Mouse (Mus musculus) CH12.LX (cell line): ENCODE measurements at regions not wholly inside any gene's neighbourhood (a gene's known extent, or its start where the extent isn't known, plus 50 kb on each side); places are given as distances from the start of the nearest gene placed in this dataset.

Experiments
- DNase-seq: peaks from one replicate; pipeline ENCODE4 v3.0.0-alpha.2; 2013; ENCODE audit errors: extremely low read depth
- H3K27ac ChIP-seq: 2 replicates; pipeline ENCODE4 v1.5.1; 2012; ENCODE audit warnings: low read depth, mild to moderate bottlenecking, control low read depth, moderate library complexity; ENCODE audit not compliant: insufficient read depth
- H3K27me3 ChIP-seq: replicated peaks from 2 replicates; pipeline ENCODE3; 2012; ENCODE audit warnings: inconsistent platforms
- H3K36me3 ChIP-seq, 2 experiments: replicated peaks in 1 of 2; 2 replicates each; pipeline versions ENCODE3 to v1.6.1; 2012; ENCODE audit warnings: inconsistent platforms in 1 of 2, low read length in 1 of 2, mild to moderate bottlenecking in 1 of 2, mixed read lengths in 1 of 2, moderate library complexity in 1 of 2; ENCODE audit not compliant: control insufficient read depth in 1 of 2, insufficient read depth in 1 of 2
- H3K4me1 ChIP-seq, 2 experiments: 2 replicates each; pipeline ENCODE4 v1.6.1; 2012; ENCODE audit warnings: inconsistent platforms in 1 of 2, moderate library complexity in 1 of 2; ENCODE audit not compliant: insufficient read depth in 2 of 2, control insufficient read depth in 1 of 2
- H3K4me2 ChIP-seq: 2 replicates; pipeline ENCODE4 v1.6.1; 2012; ENCODE audit warnings: low read depth, mild to moderate bottlenecking, control low read depth; ENCODE audit not compliant: poor library complexity, insufficient read depth, severe bottlenecking
- H3K4me3 ChIP-seq, 3 experiments: fragments of 150-350 bp in 1 of 3; sonication (generic) in 1 of 3; replicated peaks in 1 of 3; 2 replicates each; pipeline versions ENCODE3 to v1.5.1; 2011 to 2012; ENCODE audit warnings: low read depth in 2 of 3, low read length in 2 of 3, mild to moderate bottlenecking in 2 of 3, moderate library complexity in 2 of 3, control low read depth in 1 of 3, improper control_type of control experiment in 1 of 3, inconsistent platforms in 1 of 3, mixed read lengths in 1 of 3; ENCODE audit not compliant: poor library complexity in 1 of 3
- H3K79me2 ChIP-seq: replicated peaks from 2 replicates; pipeline ENCODE4 v1.6.1; 2012; ENCODE audit warnings: mild to moderate bottlenecking, moderate library complexity; ENCODE audit not compliant: control insufficient read depth, poor library complexity, insufficient read depth, severe bottlenecking; ENCODE audit errors: extremely low read depth
- H3K9ac ChIP-seq: 2 replicates; pipeline ENCODE4 v1.6.1; 2012; ENCODE audit warnings: low read depth, mild to moderate bottlenecking, control low read depth, moderate library complexity; ENCODE audit not compliant: insufficient read depth
- H3K9me3 ChIP-seq: replicated peaks from 2 replicates; pipeline ENCODE3; 2012; ENCODE audit warnings: low read length, inconsistent platforms, mixed read lengths
- CHD1 ChIP-seq: IDR thresholded peaks from 2 replicates; pipeline ENCODE4 v1.6.1; 2012; ENCODE audit warnings: low read depth, low read length, improper control_type of control experiment, inconsistent platforms
- CHD2 ChIP-seq: IDR thresholded peaks from 2 replicates; pipeline ENCODE4 v1.6.1; 2011; ENCODE audit warnings: low read length, improper control_type of control experiment
- CTCF ChIP-seq, 2 experiments: IDR thresholded peaks in 1 of 2; conservative IDR thresholded peaks in 1 of 2; 2 replicates each; pipeline ENCODE4 v1.5.1; 2011 to 2012; ENCODE audit warnings: low read depth in 2 of 2, low read length in 2 of 2, improper control_type of control experiment in 1 of 2, inconsistent platforms in 1 of 2, mild to moderate bottlenecking in 1 of 2, moderate library complexity in 1 of 2
- E2F4 ChIP-seq: IDR thresholded peaks from 2 replicates; pipeline ENCODE4 v1.6.1; 2011; ENCODE audit warnings: low read depth, low read length, improper control_type of control experiment; ENCODE audit not compliant: insufficient replicate concordance
- EP300 ChIP-seq: IDR thresholded peaks from 2 replicates; pipeline ENCODE4 v1.6.1; 2011; ENCODE audit warnings: low read length, improper control_type of control experiment
- ETS1 ChIP-seq: conservative IDR thresholded peaks from 2 replicates; pipeline ENCODE4 v1.6.1; 2012; ENCODE audit warnings: low read depth, mild to moderate bottlenecking, inconsistent platforms, low read length, improper control_type of control experiment, moderate library complexity
- IRF4 ChIP-seq: IDR thresholded peaks from 2 replicates; pipeline ENCODE4 v1.6.1; 2014; ENCODE audit warnings: low read depth, mild to moderate bottlenecking, inconsistent platforms, low read length, improper control_type of control experiment
- KAT2A ChIP-seq: IDR thresholded peaks from 2 replicates; pipeline ENCODE4 v1.6.1; 2012; ENCODE audit warnings: low read length, improper control_type of control experiment, inconsistent platforms; ENCODE audit not compliant: insufficient replicate concordance
- MAFK ChIP-seq: IDR thresholded peaks from 2 replicates; pipeline ENCODE4 v1.6.1; 2011; ENCODE audit warnings: low read length, improper control_type of control experiment; ENCODE audit not compliant: insufficient replicate concordance
- MAZ ChIP-seq: IDR thresholded peaks from 2 replicates; pipeline ENCODE4 v1.6.1; 2012; ENCODE audit warnings: low read depth, mild to moderate bottlenecking, inconsistent platforms, low read length, improper control_type of control experiment, moderate library complexity
- MEF2A ChIP-seq: IDR thresholded peaks from 2 replicates; pipeline ENCODE4 v1.6.1; 2014; ENCODE audit warnings: low read depth, mild to moderate bottlenecking, inconsistent platforms, low read length, improper control_type of control experiment, borderline replicate concordance
- MYC ChIP-seq: IDR thresholded peaks from 2 replicates; pipeline ENCODE4 v1.6.1; 2011; ENCODE audit warnings: low read depth, mild to moderate bottlenecking, improper control_type of control experiment, low read length
- NELFE ChIP-seq: IDR thresholded peaks from 2 replicates; pipeline ENCODE4 v1.6.1; 2011; ENCODE audit warnings: low read depth, low read length, improper control_type of control experiment
- POLR2AphosphoS2 ChIP-seq: IDR thresholded peaks from 2 replicates; pipeline ENCODE4 v1.6.1; 2011; ENCODE audit warnings: low read depth, low read length, improper control_type of control experiment
- RAD21 ChIP-seq: IDR thresholded peaks from 2 replicates; pipeline ENCODE4 v1.6.1; 2011; ENCODE audit warnings: low read depth, mild to moderate bottlenecking, low read length, improper control_type of control experiment, moderate library complexity
- TCF12 ChIP-seq: IDR thresholded peaks from 2 replicates; pipeline ENCODE4 v1.6.1; 2014; ENCODE audit warnings: low read depth, mild to moderate bottlenecking, inconsistent platforms, low read length, improper control_type of control experiment
- UBTF ChIP-seq: IDR thresholded peaks from 2 replicates; pipeline ENCODE4 v1.6.1; 2012; ENCODE audit warnings: low read depth, mild to moderate bottlenecking, inconsistent platforms, low read length, improper control_type of control experiment, moderate library complexity
- USF2 ChIP-seq: conservative IDR thresholded peaks from 2 replicates; pipeline ENCODE4 v1.6.1; 2011; ENCODE audit warnings: low read depth, low read length, improper control_type of control experiment
- dilution Hi-C: fragments of 300-500 bp; cut with MboI; formaldehyde crosslinking; loops from 2 replicates; pipeline ENCODE4 v1.14.3; 2020; ENCODE audit warnings: low sequenced_read_pairs; ENCODE audit not compliant: extremely low pct_unique_long_range_greater_than_20kb, extremely low pct_ligation_motif_present
- in situ Hi-C: fragments of 300-500 bp; cut with MboI; formaldehyde crosslinking; loops from 3 replicates; pipeline ENCODE4 v1.14.3; 2019; ENCODE audit warnings: low sequenced_read_pairs, low pct_ligation_motif_present, low pct_unique_long_range_greater_than_20kb, mixed read lengths

GRCm38 (mm10) chr10:17660836-17661452 is 62.1 kb upstream of the Cited2 start:
- DNase-seq: no peak
- H3K9ac ChIP-seq: no peak overlapping the region; the same call in 1 of the 2 replicates
- no peak for TF ChIP-seq CTCF (conservative IDR thresholded peaks at IDR 0.05 in 1 of 2, IDR thresholded peaks at IDR 0.05 in 1 of 2; ENCODE audit: low read depth in 2 of 2, low read length in 2 of 2)
- TF ChIP-seq RAD21: no peak
- no peak for TF ChIP-seq NELFE
- TF ChIP-seq MAFK: no peak
- TF ChIP-seq USF2: no peak
- peak; percentile 79 for TF ChIP-seq MEF2A
- TF ChIP-seq MYC: no peak
- no peak for TF ChIP-seq POLR2AphosphoS2
- TF ChIP-seq ETS1: 0 out of 2 replicates have a peak, but pooled peaks have one; percentile 8
- TF ChIP-seq KAT2A: no peak
- TF ChIP-seq EP300: peak; percentile 72
- no peak for TF ChIP-seq CHD1
- TF ChIP-seq IRF4: peak; percentile 70; the same call in 1 of the 2 replicates
- TF ChIP-seq MAZ: no peak
- peak; percentile 58; the same call in 1 of the 2 replicates for TF ChIP-seq TCF12
- TF ChIP-seq CHD2: no peak
- TF ChIP-seq UBTF: no peak
- TF ChIP-seq, all 38 proteins: peak for 5
- Histone ChIP-seq H3K9me3 (no peaks in the 10 kb centered on the region), H3K27me3 (no peaks in the 10 kb centered on the region), H3K79me2 (no peaks in the 10 kb centered on the region), H3K4me3 (no peak overlapping the region), H3K4me2 (peak overlapping the region; percentile 38; the same call in 1 of the 2 replicates), H3K4me1 (peaks cover 18 to 36% of the 10 kb centered on the region in 2 experiments), H3K36me3 (no peaks in the 10 kb centered on the region), H3K27ac (no peak overlapping the region)
- dilution Hi-C loops: no loop called here
- in situ Hi-C loops: loop anchor here (10.0 kb wide), 1 partner anchor 116 kb away; no protein-coding TSS in a partner anchor

- Histone ChIP-seq H3K4me1 (peaks cover 5 to 26% of the 10 kb centered on the region in 2 experiments; a peak in 3 of 4 replicates), H3K4me2 (no peak overlapping the region), H3K9ac (no peak overlapping the region), H3K79me2 (no peaks in the 10 kb centered on the region), H3K9me3 (no peaks in the 10 kb centered on the region), H3K27me3 (no peaks in the 10 kb centered on the region), H3K4me3 (no peak overlapping the region), H3K27ac (no peak overlapping the region), H3K36me3 (no peaks in the 10 kb centered on the region)
- TF ChIP-seq E2F4: no peak
- TF ChIP-seq KAT2A: no peak
- TF ChIP-seq MAFK: no peak
- dilution Hi-C loops (no loop called here), in situ Hi-C loops (loop anchor here (10.0 kb wide), 1 partner anchor 121 kb away; no protein-coding TSS in a partner anchor)
- no peak for DNase-seq
Measured at GRCm38 (mm10) chr10:17666089-17666488, 56.9 kb upstream of the Cited2 start.
